Comparison of ENCODE assay signal across 9 mouse cellular contexts in genomic region chr14:64586860-64587698, GRCm38 (mm10).
DNase-seq lines count a peak whose midpoint lies in the region; ATAC-seq and TF ChIP-seq lines count a peak whose summit lies in the region.
"Had no signal": no experiment of that assay in that cellular context is flagged by ENCODE, and none has a peak within 500 bp of the region (broad histone marks: within the 10 kb centered on the region; RNA-seq: fewer than 3 reads in every experiment).

No protein-coding gene starts in this region.

- H3K9ac ChIP-seq in heart, embryonic 15.5 days = peak overlapping the region; percentile 31; the same call in 1 of the 2 replicates
- H3K9ac ChIP-seq in ES-E14 (ENCODE audit: insufficient read depth, low read depth, low read length, poor library complexity, severe bottlenecking) = peak overlapping the region; percentile 62
- H3K9ac ChIP-seq in hindbrain, embryonic 14.5 days = peak overlapping the region; percentile 100
- peak overlapping the region; percentile 46 for H3K9ac ChIP-seq in stomach, embryonic 16.5 days (ENCODE audit: low read length)

- peaks cover 98% of the 10 kb centered on the region for H3K27me3 ChIP-seq in heart, embryonic 15.5 days
- no peaks in the 10 kb centered on the region for H3K27me3 ChIP-seq in hindbrain, embryonic 14.5 days (ENCODE audit: control insufficient read depth, insufficient read depth, low read length)
- peaks cover 100% of the 10 kb centered on the region for H3K27me3 ChIP-seq in midbrain, embryonic 10.5 days (ENCODE audit: low read depth, poor library complexity, severe bottlenecking)
- peaks cover 73% of the 10 kb centered on the region for H3K27me3 ChIP-seq in stomach, embryonic 16.5 days (ENCODE audit: control insufficient read depth, insufficient read depth, low read length)

- H3K4me3 ChIP-seq in heart, embryonic 15.5 days = peak overlapping the region; percentile 55
- peak overlapping the region; percentile 55 to 76 for H3K4me3 ChIP-seq in ES-E14 (ENCODE audit: insufficient read depth in 1 of 2, low read depth in 1 of 2, low read length in 2 of 2, poor library complexity in 1 of 2, severe bottlenecking in 1 of 2)
- peak overlapping the region; percentile 68 for H3K4me3 ChIP-seq in hindbrain, embryonic 14.5 days (replicated peaks; ENCODE audit: low read length)
- peak overlapping the region; percentile 69 for H3K4me3 ChIP-seq in midbrain, embryonic 10.5 days
- peak overlapping the region; percentile 48 for H3K4me3 ChIP-seq in stomach, embryonic 16.5 days (replicated peaks; ENCODE audit: low read length)

- ATAC-seq in heart, embryonic 15.5 days (replicated peaks; ENCODE audit: insufficient number of reproducible peaks, insufficient read depth, low FRiP score, low read depth) = 0 out of 2 replicates have a peak, but pooled peaks have one; percentile 41
- peak; percentile 43 for ATAC-seq in common myeloid progenitor, adult 5-6 weeks (replicated peaks; ENCODE audit: low read depth, poor library complexity, severe bottlenecking)
- ATAC-seq in hindbrain, embryonic 14.5 days (ENCODE audit: low FRiP score) = peak; percentile 72
- no peak for ATAC-seq in stomach, embryonic 16.5 days (ENCODE audit: insufficient read depth, low FRiP score)
- ATAC-seq in inflammation-experienced regulatory T-cells, adult 6 months = no peak
- ATAC-seq: Patski had no signal

- in situ Hi-C loops in ES-E14 (cut with MboI; ENCODE audit: low sequenced_read_pairs in 2 of 2, unreplicated experiment in 2 of 2) = loop anchor here in 1 of 2 experiments (25.0 kb wide), 1 partner anchor 1350 kb away; no protein-coding TSS in a partner anchor

- no peaks in the 10 kb centered on the region for H3K9me3 ChIP-seq in heart, embryonic 15.5 days (replicated peaks)
- H3K9me3 ChIP-seq in ES-E14 (ENCODE audit: control insufficient read depth, insufficient read depth, low read depth, low read length) = no peaks in the 10 kb centered on the region
- no peaks in the 10 kb centered on the region for H3K9me3 ChIP-seq in hindbrain, embryonic 14.5 days (ENCODE audit: control insufficient read depth, low read length)
- H3K9me3 ChIP-seq in midbrain, embryonic 10.5 days (replicated peaks) = no peaks in the 10 kb centered on the region
- no peaks in the 10 kb centered on the region for H3K9me3 ChIP-seq in stomach, embryonic 16.5 days (replicated peaks; ENCODE audit: control insufficient read depth, low read length)

- no peak overlapping the region for H3K27ac ChIP-seq in heart, embryonic 15.5 days
- peak overlapping the region; percentile 34; the same call in 1 of the 2 replicates for H3K27ac ChIP-seq in ES-E14 (ENCODE audit: insufficient read depth, low read depth, low read length, poor library complexity, severe bottlenecking)
- H3K27ac ChIP-seq in hindbrain, embryonic 14.5 days = peak overlapping the region; percentile 100
- H3K27ac ChIP-seq in midbrain, embryonic 10.5 days (replicated peaks) = peak overlapping the region; percentile 92
- H3K27ac ChIP-seq in stomach, embryonic 16.5 days (ENCODE audit: low read length) = no peak overlapping the region

- under 1% methylated on average over 56 of the region's 58 CpGs for WGBS in heart, embryonic 15.5 days
- WGBS in hindbrain, embryonic 14.5 days = under 1% methylated on average over 55 of the region's 58 CpGs
- WGBS in midbrain, embryonic 10.5 days = under 1% methylated on average over 58 of the region's 58 CpGs
- WGBS in stomach, embryonic 16.5 days = under 1% methylated on average over 58 of the region's 58 CpGs

- no peak for DNase-seq in heart, postnatal 4 days
- DNase-seq in ES-E14 (ENCODE audit: low read depth, low spot score) = no peak
- peak; percentile 72 for DNase-seq in hindbrain, embryonic 14.5 days (ENCODE audit: low spot score)
- peak; percentile 70 for DNase-seq in midbrain, embryonic 10.5 days (ENCODE audit: low spot score)

- peaks cover 33% of the 10 kb centered on the region for H3K4me1 ChIP-seq in heart, embryonic 15.5 days (replicated peaks)
- peaks cover 5 to 21% of the 10 kb centered on the region in 2 experiments; a peak in 3 of 4 replicates for H3K4me1 ChIP-seq in ES-E14 (ENCODE audit: control insufficient read depth in 2 of 2, insufficient read depth in 2 of 2, low read length in 2 of 2, poor library complexity in 1 of 2)
- peaks cover 44% of the 10 kb centered on the region for H3K4me1 ChIP-seq in hindbrain, embryonic 14.5 days (replicated peaks; ENCODE audit: control insufficient read depth, insufficient read depth, low read length)
- H3K4me1 ChIP-seq in midbrain, embryonic 10.5 days = peaks cover 82% of the 10 kb centered on the region
- peaks cover 17% of the 10 kb centered on the region for H3K4me1 ChIP-seq in stomach, embryonic 16.5 days (ENCODE audit: control insufficient read depth, insufficient read depth, low read length)

- no peaks in the 10 kb centered on the region for H3K36me3 ChIP-seq in heart, embryonic 15.5 days
- no peaks in the 10 kb centered on the region for H3K36me3 ChIP-seq in ES-E14 (ENCODE audit: control insufficient read depth, insufficient read depth, low read length, poor library complexity, severe bottlenecking)
- peaks cover 25% of the 10 kb centered on the region for H3K36me3 ChIP-seq in hindbrain, embryonic 14.5 days (replicated peaks; ENCODE audit: control insufficient read depth, insufficient read depth)
- peaks cover 3% of the 10 kb centered on the region; the same call in 1 of the 2 replicates for H3K36me3 ChIP-seq in midbrain, embryonic 10.5 days
- H3K36me3 ChIP-seq in stomach, embryonic 16.5 days (ENCODE audit: control insufficient read depth, insufficient read depth, low read length) = no peaks in the 10 kb centered on the region

- peak overlapping the region; percentile 91 for H3K4me2 ChIP-seq in heart, embryonic 15.5 days
- H3K4me2 ChIP-seq in hindbrain, embryonic 14.5 days (replicated peaks) = peak overlapping the region; percentile 100
- peak overlapping the region; percentile 82 for H3K4me2 ChIP-seq in stomach, embryonic 16.5 days (ENCODE audit: low read depth, low read length)

TF ChIP-seq in ES-E14, 5 proteins besides CTCF, POLR2A, EP300 and RAD21:
- TF ChIP-seq ZC3H11A (IDR thresholded peaks at IDR 0.05; ENCODE audit: borderline replicate concordance, low read depth, low read length) (no peak), ZNF384 (IDR thresholded peaks at IDR 0.05; ENCODE audit: low read depth, low read length) (no peak), CHD2 (IDR thresholded peaks at IDR 0.05; ENCODE audit: low read depth, low read length) (no peak), MAFK (IDR thresholded peaks at IDR 0.05; ENCODE audit: insufficient read depth, low read depth, low read length) (no peak), HCFC1 (IDR thresholded peaks at IDR 0.05; ENCODE audit: borderline replicate concordance, insufficient read depth, low read length) (no peak)

Comparison
In these comparisons a context has a peak if more than half of its experiments do, and no peak if none do; other contexts are left out.
1. ATAC-seq: peak in heart, embryonic 15.5 days (single experiment), common myeloid progenitor, adult 5-6 weeks (single experiment) and hindbrain, embryonic 14.5 days (single experiment); none in stomach, embryonic 16.5 days (single experiment) and inflammation-experienced regulatory T-cells, adult 6 months (single experiment).
2. H3K27ac ChIP-seq: peak in ES-E14 (single experiment), hindbrain, embryonic 14.5 days (single experiment) and midbrain, embryonic 10.5 days (single experiment); none in heart, embryonic 15.5 days (single experiment) and stomach, embryonic 16.5 days (single experiment).
3. H3K9ac ChIP-seq: peak in every context shown above with its lines; median percentile 100 in hindbrain, embryonic 14.5 days; 62 in ES-E14; 46 in stomach, embryonic 16.5 days; 31 in heart, embryonic 15.5 days.
4. DNase-seq: peak in hindbrain, embryonic 14.5 days (single experiment) and midbrain, embryonic 10.5 days (single experiment); none in heart, postnatal 4 days (single experiment) and ES-E14 (single experiment).
5. Peak in every context shown above with its lines, with median percentiles within 50 percentile points of each other: H3K4me2 ChIP-seq and H3K4me3 ChIP-seq.